Mouse (Mus musculus): ENCODE data around the gene Rps6ka5. TPM values are rescaled to one million over a fixed set of nuclear protein-coding genes. Genes with fewer than 3 reads are reported as not detected.

Gene Rps6ka5
- total and polyA plus RNA-seq, 2 experiments, result 0.29 to 2.0 TPM

GRCm38 (mm10) chr12:100680676-100681075 is 46.1 kb downstream of the Rps6ka5 start:
- 94% methylated on average over 5 of the region's 5 CpGs for WGBS
- DNase-seq (ENCODE audit: extremely low read depth, low read depth, low spot score), result no peak
- TF ChIP-seq POLR2A (IDR thresholded peaks at IDR 0.05; ENCODE audit: extremely low read depth, insufficient read depth, low read length) (no peak), CTCF (IDR thresholded peaks at IDR 0.05; ENCODE audit: low read depth, low read length) (no peak)
- Histone ChIP-seq H3K27me3 (ENCODE audit: control insufficient read depth, insufficient read depth, low read length) (no peaks in the 10 kb centered on the region), H3K36me3 (ENCODE audit: control insufficient read depth, insufficient read depth, low read length) (0 out of 2 replicates have a peak, but pooled peaks cover 2% of the 10 kb centered on the region), H3K9ac (ENCODE audit: low read depth, low read length) (no peak overlapping the region), H3K4me3 (ENCODE audit: insufficient read depth, low read depth, low read length) (no peak overlapping the region), H3K4me1 (ENCODE audit: control insufficient read depth, insufficient read depth, low read length) (no peaks in the 10 kb centered on the region), H3K27ac (replicated peaks; ENCODE audit: insufficient read depth, low read depth, low read length) (no peak overlapping the region), H3K79me2 (ENCODE audit: control insufficient read depth, insufficient read depth, low read length) (no peaks in the 10 kb centered on the region)

GRCm38 (mm10) chr12:100670647-100671199 is 56.1 kb downstream of the Rps6ka5 start:
- no peak for TF ChIP-seq POLR2A (IDR thresholded peaks at IDR 0.05; ENCODE audit: extremely low read depth, insufficient read depth, low read length)
- Histone ChIP-seq H3K4me1 (ENCODE audit: control insufficient read depth, insufficient read depth, low read length) (no peaks in the 10 kb centered on the region), H3K27ac (replicated peaks; ENCODE audit: insufficient read depth, low read depth, low read length) (no peak overlapping the region), H3K9ac (ENCODE audit: low read depth, low read length) (no peak overlapping the region), H3K36me3 (ENCODE audit: control insufficient read depth, insufficient read depth, low read length) (no peaks in the 10 kb centered on the region), H3K27me3 (ENCODE audit: control insufficient read depth, insufficient read depth, low read length) (no peaks in the 10 kb centered on the region), H3K4me3 (ENCODE audit: insufficient read depth, low read depth, low read length) (no peak overlapping the region), H3K79me2 (ENCODE audit: control insufficient read depth, insufficient read depth, low read length) (no peaks in the 10 kb centered on the region)
- WGBS, result 87% methylated on average over 2 of the region's 2 CpGs
- DNase-seq (ENCODE audit: extremely low read depth, low read depth, low spot score), result no peak

DNA sequence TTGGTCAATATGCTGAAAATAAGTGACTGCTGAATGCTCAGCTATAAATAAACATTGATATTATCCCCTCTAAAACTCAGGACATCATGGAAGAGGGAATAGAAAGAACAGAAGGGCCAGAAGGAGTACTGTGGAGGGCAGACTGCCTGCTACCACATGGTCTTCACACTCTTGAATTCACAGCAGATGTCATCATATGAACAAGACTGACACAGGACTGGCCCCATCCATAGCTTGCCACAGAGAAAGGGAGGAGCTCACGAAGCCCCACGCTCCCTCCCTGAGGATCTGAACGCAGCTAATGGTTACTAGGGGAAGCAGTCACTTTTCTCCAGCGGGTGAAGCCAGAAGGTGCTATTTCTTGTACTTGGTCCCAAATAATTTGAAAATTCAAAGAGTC is 61.5 kb downstream of the Rps6ka5 start:
- H3K9ac ChIP-seq (ENCODE audit: low read depth, low read length), result no peak overlapping the region
- no peak overlapping the region for H3K4me3 ChIP-seq (ENCODE audit: insufficient read depth, low read depth, low read length)
- no peak overlapping the region for H3K27ac ChIP-seq (replicated peaks; ENCODE audit: insufficient read depth, low read depth, low read length)
- TF ChIP-seq POLR2A (IDR thresholded peaks at IDR 0.05; ENCODE audit: extremely low read depth, insufficient read depth, low read length) (no peak), CTCF (IDR thresholded peaks at IDR 0.05; ENCODE audit: low read depth, low read length) (no peak)
- H3K27me3 ChIP-seq (ENCODE audit: control insufficient read depth, insufficient read depth, low read length), result no peaks in the 10 kb centered on the region
- no peaks in the 10 kb centered on the region for H3K36me3 ChIP-seq (ENCODE audit: control insufficient read depth, insufficient read depth, low read length)
- 98% methylated on average over 4 of the region's 4 CpGs for WGBS
- DNase-seq (ENCODE audit: extremely low read depth, low read depth, low spot score), result no peak
- H3K4me1 ChIP-seq (ENCODE audit: control insufficient read depth, insufficient read depth, low read length), result no peaks in the 10 kb centered on the region
- H3K79me2 ChIP-seq (ENCODE audit: control insufficient read depth, insufficient read depth, low read length), result no peaks in the 10 kb centered on the region

DNA sequence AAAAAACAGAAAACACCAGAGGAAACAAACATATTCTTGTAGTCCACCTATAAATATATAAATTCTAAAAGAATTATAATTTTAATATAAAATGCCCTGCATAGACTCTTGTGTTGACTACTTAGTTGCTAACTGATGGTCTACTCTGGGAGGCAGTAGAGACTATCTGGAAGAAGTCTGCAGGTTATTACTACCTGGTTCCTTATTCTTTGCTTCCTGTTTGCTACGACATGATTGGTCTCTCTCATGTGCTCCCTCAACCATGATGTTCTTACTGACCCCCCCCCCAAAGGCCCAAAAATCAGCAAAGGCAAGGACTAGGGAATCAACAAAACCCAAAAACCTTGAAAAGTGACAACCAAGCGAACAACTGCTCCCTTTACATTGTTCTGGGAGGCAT is 66.7 kb downstream of the Rps6ka5 start:
- Histone ChIP-seq H3K4me1 (ENCODE audit: control insufficient read depth, insufficient read depth, low read length) (no peaks in the 10 kb centered on the region), H3K27ac (replicated peaks; ENCODE audit: insufficient read depth, low read depth, low read length) (no peak overlapping the region), H3K4me3 (ENCODE audit: insufficient read depth, low read depth, low read length) (no peak overlapping the region), H3K27me3 (ENCODE audit: control insufficient read depth, insufficient read depth, low read length) (no peaks in the 10 kb centered on the region), H3K36me3 (ENCODE audit: control insufficient read depth, insufficient read depth, low read length) (no peaks in the 10 kb centered on the region), H3K79me2 (ENCODE audit: control insufficient read depth, insufficient read depth, low read length) (no peaks in the 10 kb centered on the region), H3K9ac (ENCODE audit: low read depth, low read length) (no peak overlapping the region)
- WGBS, result 95% methylated on average over 2 of the region's 2 CpGs
- TF ChIP-seq POLR2A (IDR thresholded peaks at IDR 0.05; ENCODE audit: extremely low read depth, insufficient read depth, low read length), result no peak
- no peak for TF ChIP-seq CTCF (IDR thresholded peaks at IDR 0.05; ENCODE audit: low read depth, low read length)
- DNase-seq (ENCODE audit: extremely low read depth, low read depth, low spot score), result no peak

DNA sequence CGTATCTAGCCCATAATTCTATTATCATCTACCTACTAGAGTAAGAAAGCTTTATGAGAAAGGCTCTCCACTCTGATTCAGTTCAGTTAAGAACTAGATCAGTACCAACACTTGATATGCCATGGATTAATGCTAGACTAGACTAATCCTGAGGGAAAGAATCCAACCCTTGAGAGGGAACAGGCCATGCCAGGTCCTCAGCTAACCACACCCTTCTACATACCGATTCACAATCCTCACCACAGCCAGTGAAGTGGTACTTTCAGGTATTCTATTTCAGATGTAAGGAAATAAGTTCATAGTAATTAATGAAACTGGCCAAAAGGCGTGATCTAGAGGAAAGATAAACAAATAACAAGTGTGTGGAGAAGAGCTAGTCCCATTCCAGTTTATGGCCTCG is 70.8 kb downstream of the Rps6ka5 start:
- Histone ChIP-seq H3K9ac (ENCODE audit: low read depth, low read length) (no peak overlapping the region), H3K27me3 (ENCODE audit: control insufficient read depth, insufficient read depth, low read length) (no peaks in the 10 kb centered on the region), H3K79me2 (ENCODE audit: control insufficient read depth, insufficient read depth, low read length) (no peaks in the 10 kb centered on the region), H3K36me3 (ENCODE audit: control insufficient read depth, insufficient read depth, low read length) (peaks cover 2% of the 10 kb centered on the region; the same call in 1 of the 2 replicates), H3K4me3 (ENCODE audit: insufficient read depth, low read depth, low read length) (no peak overlapping the region), H3K4me1 (ENCODE audit: control insufficient read depth, insufficient read depth, low read length) (no peaks in the 10 kb centered on the region), H3K27ac (replicated peaks; ENCODE audit: insufficient read depth, low read depth, low read length) (no peak overlapping the region)
- WGBS, result 95% methylated on average over 4 of the region's 4 CpGs
- no peak for DNase-seq (ENCODE audit: extremely low read depth, low read depth, low spot score)
- TF ChIP-seq POLR2A (IDR thresholded peaks at IDR 0.05; ENCODE audit: extremely low read depth, insufficient read depth, low read length) (no peak), CTCF (IDR thresholded peaks at IDR 0.05; ENCODE audit: low read depth, low read length) (no peak)

- TF ChIP-seq POLR2A (IDR thresholded peaks at IDR 0.05; ENCODE audit: extremely low read depth, insufficient read depth, low read length), result no peak
- no peak for TF ChIP-seq CTCF (IDR thresholded peaks at IDR 0.05; ENCODE audit: low read depth, low read length)
- DNase-seq (ENCODE audit: extremely low read depth, low read depth, low spot score), result no peak
- Histone ChIP-seq H3K36me3 (ENCODE audit: control insufficient read depth, insufficient read depth, low read length) (no peaks in the 10 kb centered on the region), H3K27me3 (ENCODE audit: control insufficient read depth, insufficient read depth, low read length) (no peaks in the 10 kb centered on the region), H3K79me2 (ENCODE audit: control insufficient read depth, insufficient read depth, low read length) (no peaks in the 10 kb centered on the region), H3K4me1 (ENCODE audit: control insufficient read depth, insufficient read depth, low read length) (no peaks in the 10 kb centered on the region), H3K4me3 (ENCODE audit: insufficient read depth, low read depth, low read length) (no peak overlapping the region), H3K27ac (replicated peaks; ENCODE audit: insufficient read depth, low read depth, low read length) (no peak overlapping the region), H3K9ac (ENCODE audit: low read depth, low read length) (no peak overlapping the region)
- 78% methylated on average over 1 of the region's 1 CpGs for WGBS
Measured at GRCm38 (mm10) chr12:100641936-100642335, 84.8 kb downstream of the Rps6ka5 start.

All from liver, adult 2 months (tissue).